Mouse (Mus musculus): Measurements from ENCODE around the gene Afap1.

- no peak for TF ChIP-seq CTCF (IDR thresholded peaks at IDR 0.05; ENCODE audit: insufficient read depth, low read depth, low read length)
- TF ChIP-seq POLR2A (IDR thresholded peaks at IDR 0.05; ENCODE audit: insufficient read depth, low read depth, low read length): no peak
Observed at GRCm38 (mm10) chr5:35935939-35936338, 42.8 kb downstream of the Afap1 start.

All from olfactory bulb, adult 2 months (tissue).